13 mouse cellular contexts compared by ENCODE assay signal in genomic region chr4:129365224-129365623, GRCm38 (mm10). TPM values are rescaled to one million over a fixed set of nuclear protein-coding genes. Genes with fewer than 3 reads are reported as not detected.
DNase-seq lines count a peak whose midpoint lies in the region; ATAC-seq lines count a peak whose summit lies in the region.
"Had no signal": no experiment of that assay in that cellular context is flagged by ENCODE, and none has a peak within 500 bp of the region (broad histone marks: within the 10 kb centered on the region; RNA-seq: fewer than 3 reads in every experiment).

No protein-coding gene starts in this region.

- H3K9me3 ChIP-seq in liver, embryonic 12.5 days (replicated peaks) = no peaks in the 10 kb centered on the region
- H3K9me3 ChIP-seq in liver, embryonic 11.5 days (ENCODE audit: control insufficient read depth, low read length) = no peaks in the 10 kb centered on the region
- H3K9me3 ChIP-seq: embryonic facial prominence, embryonic 15.5 days; midbrain, embryonic 15.5 days had no signal

- no peak for DNase-seq in liver, embryonic 11.5 days (ENCODE audit: low spot score)
- DNase-seq in CD4-positive, CD25-positive, alpha-beta regulatory T cell, adult 2 months (ENCODE audit: low read depth, low spot score) = peak; percentile 75
- DNase-seq in adrenal gland, postnatal 4 days (ENCODE audit: low spot score in 2 of 2) = no peak
- DNase-seq in embryo, embryonic 10.5 days (ENCODE audit: low spot score) = no peak
- no peak for DNase-seq in c-Kit-positive CD71-positive TER-119-positive erythroid progenitor cells, embryonic 14.5 days (ENCODE audit: low spot score)
- DNase-seq: cerebellum, adult 8-10 months; heart, adult 2 months; kidney, adult 18-20 months had no signal

- H3K27ac ChIP-seq in liver, embryonic 12.5 days = no peak overlapping the region
- H3K27ac ChIP-seq in liver, embryonic 11.5 days (ENCODE audit: low read depth, low read length) = no peak overlapping the region
- H3K27ac ChIP-seq: embryonic facial prominence, embryonic 15.5 days; heart, adult 2 months; midbrain, embryonic 15.5 days had no signal

- H3K27me3 ChIP-seq in liver, embryonic 12.5 days (replicated peaks) = peaks cover 2% of the 10 kb centered on the region; the same call in 1 of the 2 replicates
- no peaks in the 10 kb centered on the region for H3K27me3 ChIP-seq in liver, embryonic 11.5 days (replicated peaks; ENCODE audit: control insufficient read depth, insufficient read depth, low read length)
- H3K27me3 ChIP-seq: embryonic facial prominence, embryonic 15.5 days; midbrain, embryonic 15.5 days had no signal

- H3K36me3 ChIP-seq in liver, embryonic 12.5 days = no peaks in the 10 kb centered on the region
- H3K36me3 ChIP-seq in liver, embryonic 11.5 days (ENCODE audit: control insufficient read depth, insufficient read depth, low read length) = no peaks in the 10 kb centered on the region
- H3K36me3 ChIP-seq: midbrain, embryonic 15.5 days had no signal

- H3K4me3 ChIP-seq in liver, embryonic 12.5 days = no peak overlapping the region
- H3K4me3 ChIP-seq in liver, embryonic 11.5 days (ENCODE audit: low read depth, low read length) = no peak overlapping the region
- H3K4me3 ChIP-seq: embryonic facial prominence, embryonic 15.5 days; heart, adult 2 months; midbrain, embryonic 15.5 days had no signal

- ATAC-seq in liver, embryonic 12.5 days = no peak
- ATAC-seq in liver, embryonic 11.5 days (replicated peaks; ENCODE audit: low FRiP score) = no peak
- peak; percentile 83 for ATAC-seq in granulocyte monocyte progenitor cell, adult 5-6 weeks (replicated peaks; ENCODE audit: poor library complexity, severe bottlenecking)
- peak; percentile 64 for ATAC-seq in monocyte, adult 5-6 weeks (replicated peaks; ENCODE audit: insufficient number of reproducible peaks, low FRiP score, low TSS enrichment, poor library complexity, severe bottlenecking)
- ATAC-seq: midbrain, embryonic 15.5 days had no signal

- 62% methylated on average over 5 of the region's 5 CpGs for WGBS in liver, embryonic 12.5 days (ENCODE audit: insufficient replicate concordance)
- 73% methylated on average over 5 of the region's 5 CpGs for WGBS in liver, embryonic 11.5 days

- H3K4me1 ChIP-seq in liver, embryonic 12.5 days = peaks cover 11% of the 10 kb centered on the region
- peaks cover 4% of the 10 kb centered on the region; the same call in 1 of the 2 replicates for H3K4me1 ChIP-seq in liver, embryonic 11.5 days (replicated peaks; ENCODE audit: control insufficient read depth, insufficient read depth, low read length)
- H3K4me1 ChIP-seq: embryonic facial prominence, embryonic 15.5 days; midbrain, embryonic 15.5 days had no signal

- peak overlapping the region; percentile 28; the same call in 1 of the 2 replicates for H3K4me2 ChIP-seq in liver, embryonic 12.5 days
- no peak overlapping the region for H3K4me2 ChIP-seq in liver, embryonic 11.5 days
- H3K4me2 ChIP-seq: embryonic facial prominence, embryonic 15.5 days; midbrain, embryonic 15.5 days had no signal

- H3K9ac ChIP-seq in liver, embryonic 12.5 days = no peak overlapping the region
- H3K9ac ChIP-seq in liver, embryonic 11.5 days (ENCODE audit: low read depth, low read length) = no peak overlapping the region
- H3K9ac ChIP-seq: embryonic facial prominence, embryonic 15.5 days; midbrain, embryonic 15.5 days had no signal

RNA-seq across cellular contexts. Expression of gene Zbtb8a, which starts 12.7 kb away (rescaled TPM):
- polyA plus RNA-seq in liver, embryonic 12.5 days (2016; fragmentation: Nextera tagmentation; extraction: Ambion mirVana) = 3.1 TPM in 2 replicates
- polyA plus RNA-seq in liver, embryonic 11.5 days (2014; fragmentation: Nextera tagmentation; extraction: Ambion mirVana) = 4.2 and 4.8 TPM in 2 replicates
- total RNA-seq in granulocyte monocyte progenitor cell, adult 5-6 weeks (2014; fragmentation: Nextera tagmentation) = 0.30 and 5.4 TPM in 2 replicates
- 6.9 and 7.6 TPM in 2 replicates for total RNA-seq in granulocyte monocyte progenitor cell, adult 5-6 weeks (2017)
- total RNA-seq in monocyte, adult 5-6 weeks (2017) = 1.7 to 7.3 TPM (median 4.5 TPM) in 3 replicates
- total RNA-seq in adrenal gland, postnatal 4 days (2021) = 10 to 100 TPM; 12.2 to 14.0 TPM

RNA-seq across cellular contexts. Expression of gene Zbtb8os, which starts 29.7 kb away (rescaled TPM):
- polyA plus RNA-seq in liver, embryonic 12.5 days (2016; fragmentation: Nextera tagmentation; extraction: Ambion mirVana) = 31.1 and 38.9 TPM in 2 replicates
- 42.2 and 53.9 TPM in 2 replicates for polyA plus RNA-seq in liver, embryonic 11.5 days (2014; fragmentation: Nextera tagmentation; extraction: Ambion mirVana)
- 87.7 and 90.3 TPM in 2 replicates for total RNA-seq in granulocyte monocyte progenitor cell, adult 5-6 weeks (2014; fragmentation: Nextera tagmentation)
- 67.3 and 124 TPM in 2 replicates for total RNA-seq in granulocyte monocyte progenitor cell, adult 5-6 weeks (2017)
- 58.5 to 68.8 TPM (median 66.8 TPM) in 3 replicates for total RNA-seq in monocyte, adult 5-6 weeks (2017)
- 10 to 100 TPM; 51.1 to 52.2 TPM for total RNA-seq in adrenal gland, postnatal 4 days (2021)

RNA-seq across cellular contexts. Expression of gene Rbbp4, which starts 30.1 kb away (rescaled TPM):
- 292 and 306 TPM in 2 replicates for polyA plus RNA-seq in liver, embryonic 12.5 days (2016; fragmentation: Nextera tagmentation; extraction: Ambion mirVana)
- polyA plus RNA-seq in liver, embryonic 11.5 days (2014; fragmentation: Nextera tagmentation; extraction: Ambion mirVana) = 318 and 355 TPM in 2 replicates
- 160 and 220 TPM in 2 replicates for total RNA-seq in granulocyte monocyte progenitor cell, adult 5-6 weeks (2014; fragmentation: Nextera tagmentation)
- 133 and 136 TPM in 2 replicates for total RNA-seq in granulocyte monocyte progenitor cell, adult 5-6 weeks (2017)
- 82.3 to 106 TPM (median 84.6 TPM) in 3 replicates for total RNA-seq in monocyte, adult 5-6 weeks (2017)
- 100 to 1,000 TPM; 188 to 206 TPM for total RNA-seq in adrenal gland, postnatal 4 days (2021)

Comparison
In these comparisons a context has a peak if more than half of its experiments do, and no peak if none do; other contexts are left out.
1. ATAC-seq: peak in granulocyte monocyte progenitor cell, adult 5-6 weeks (single experiment) and monocyte, adult 5-6 weeks (single experiment); none in liver, embryonic 12.5 days (single experiment) and liver, embryonic 11.5 days (single experiment).